Mouse (Mus musculus) cortical plate, adult 2 months (tissue): Measurements from ENCODE around the gene Ddx31. TPM values are rescaled to one million over a fixed set of nuclear protein-coding genes. Genes with fewer than 3 reads are reported as not detected.

Experiments used
- H3K27ac ChIP-seq: fragments of 200-500 bp; 2 replicates; pipeline ENCODE4 v1.5.1; 2012; ENCODE audit warnings: low read length, control low read depth, inconsistent platforms; ENCODE audit not compliant: insufficient read depth
- H3K4me1 ChIP-seq: fragments of 200-500 bp; 2 replicates; pipeline ENCODE4 v1.6.1; 2011; ENCODE audit warnings: low read length; ENCODE audit not compliant: control insufficient read depth, insufficient read depth
- H3K4me3 ChIP-seq: fragments of 200-500 bp; 2 replicates; pipeline ENCODE4 v1.5.1; 2011; ENCODE audit warnings: mild to moderate bottlenecking, low read length, control low read depth; ENCODE audit not compliant: insufficient read depth
- CTCF ChIP-seq: fragments of 200-500 bp; IDR thresholded peaks from 2 replicates; pipeline ENCODE4 v1.5.1; 2011; ENCODE audit warnings: mild to moderate bottlenecking, control low read depth, low read length; ENCODE audit not compliant: insufficient read depth; ENCODE audit errors: extremely low read depth
- POLR2A ChIP-seq: fragments of 200-500 bp; IDR thresholded peaks from 2 replicates; pipeline ENCODE4 v1.6.1; 2011; ENCODE audit warnings: mild to moderate bottlenecking, low read length, control low read depth; ENCODE audit not compliant: insufficient read depth; ENCODE audit errors: extremely low read depth
- polyA plus RNA-seq: library from polyadenylated mRNA; depleted of rRNA; stranded (reverse); fragments of >200 nt; gene quantifications from 2 replicates; pipeline ENCODE4 v1.2.3, GENCODE M21; 2012

The Ddx31 gene
- polyA plus RNA-seq, 1 experiment: 4.9 TPM

DNA sequence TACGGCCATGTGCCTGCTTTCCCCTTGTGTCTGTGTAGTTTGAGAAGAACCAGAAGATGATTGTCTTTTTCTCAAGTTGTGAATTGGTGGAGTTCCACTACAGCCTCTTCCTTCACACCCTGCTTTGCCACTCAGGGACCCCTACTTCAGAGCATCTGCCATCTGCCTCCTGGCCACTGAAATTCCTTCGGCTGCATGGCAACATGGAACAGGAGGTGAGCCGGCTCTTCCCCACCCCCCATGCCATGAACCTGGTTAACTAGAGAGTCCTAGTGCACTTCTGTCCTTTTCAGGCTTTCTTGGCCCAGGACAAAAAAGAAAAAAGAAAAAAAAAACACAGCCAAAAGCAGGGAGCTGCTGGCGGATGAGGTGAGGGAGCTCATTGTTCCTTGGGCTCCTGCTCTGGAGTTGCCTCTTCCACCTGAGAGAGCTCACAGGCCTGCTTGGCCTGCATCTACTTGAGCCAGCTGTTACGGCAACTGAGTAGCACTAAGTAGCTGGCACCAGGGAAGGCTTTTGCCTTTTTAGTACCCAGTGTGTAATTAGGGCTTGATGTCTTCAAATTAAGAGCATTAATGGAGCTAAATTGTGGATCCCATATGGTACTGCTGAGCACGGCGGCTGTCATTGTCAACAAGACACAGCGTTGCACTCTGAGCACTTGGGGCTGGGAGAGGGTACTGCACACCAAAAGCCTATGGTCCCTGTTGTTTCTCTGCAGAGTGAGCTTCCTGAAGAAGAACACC, 20.6 kb downstream of the Ddx31 start:
- H3K4me3 ChIP-seq: no peak overlapping the region
- no peaks in the 10 kb centered on the region for H3K4me1 ChIP-seq
- H3K27ac ChIP-seq: no peak overlapping the region
- no peak for TF ChIP-seq CTCF
- no peak for TF ChIP-seq POLR2A

DNA sequence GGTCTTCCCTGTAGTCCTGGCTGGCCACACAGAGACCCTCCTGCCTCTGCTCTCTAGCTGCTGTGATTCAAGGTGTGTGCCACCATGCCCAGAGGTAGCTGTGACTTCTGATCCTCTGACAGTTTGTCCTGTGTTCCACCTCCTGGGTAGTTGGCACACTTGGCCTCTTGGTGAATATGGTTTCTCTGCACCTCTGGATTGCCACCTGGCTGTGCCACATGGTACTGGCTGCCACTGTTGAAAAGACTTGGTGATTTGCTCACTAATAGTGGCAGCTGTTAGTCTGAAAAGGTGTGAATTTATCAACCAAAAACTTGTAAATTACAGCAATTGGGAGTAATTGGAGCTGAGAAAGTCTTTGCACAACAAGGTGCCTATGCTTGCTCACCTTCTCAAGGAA, 23.7 kb downstream of the Ddx31 start:
- Histone ChIP-seq H3K27ac (no peak overlapping the region), H3K4me1 (no peaks in the 10 kb centered on the region), H3K4me3 (no peak overlapping the region)
- no peak for TF ChIP-seq POLR2A
- 0 out of 2 replicates have a peak, but pooled peaks have one; percentile 6 for TF ChIP-seq CTCF

DNA sequence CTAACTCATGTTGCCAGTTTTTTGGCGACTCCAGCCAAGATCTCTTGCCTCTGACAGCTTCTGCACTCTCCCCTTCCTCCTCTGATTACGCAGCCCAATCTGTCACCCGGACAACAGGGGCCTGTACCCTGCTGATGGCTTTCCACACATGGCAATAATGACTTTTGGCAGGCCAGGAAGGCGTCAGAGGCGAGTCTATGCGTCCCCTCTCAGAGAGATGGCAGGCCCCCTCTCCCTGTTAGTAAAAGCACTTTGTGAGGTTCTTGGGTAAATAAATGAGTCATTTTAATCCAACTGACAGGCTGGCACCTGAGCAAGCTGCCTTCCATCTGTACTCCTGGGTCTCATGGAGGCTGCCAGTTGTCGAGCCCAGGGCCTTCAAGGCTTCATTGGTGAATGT, 27.3 kb downstream of the Ddx31 start:
- Histone ChIP-seq H3K4me3 (no peak overlapping the region), H3K27ac (no peak overlapping the region), H3K4me1 (no peaks in the 10 kb centered on the region)
- TF ChIP-seq POLR2A: no peak
- no peak for TF ChIP-seq CTCF

DNA sequence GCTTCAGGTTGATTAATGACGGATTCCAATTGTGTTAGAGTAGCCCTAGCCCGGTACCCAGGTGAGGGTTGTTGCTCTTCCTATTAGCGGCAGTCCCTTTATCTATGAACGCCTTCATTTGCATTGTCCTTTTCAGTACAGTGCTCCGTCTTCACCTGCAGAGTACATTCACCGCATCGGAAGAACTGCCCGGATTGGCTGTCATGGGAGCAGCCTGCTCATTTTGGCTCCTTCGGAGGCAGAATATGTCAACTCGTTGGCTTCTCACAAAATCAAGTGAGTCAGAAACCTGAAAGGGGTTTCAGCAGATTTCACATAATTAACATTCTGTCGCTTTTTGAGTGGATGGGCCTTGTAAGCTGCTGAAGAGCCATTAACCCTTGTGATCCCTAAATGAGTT, 35.3 kb downstream of the Ddx31 start:
- H3K4me3 ChIP-seq: no peak overlapping the region
- no peak overlapping the region for H3K27ac ChIP-seq
- TF ChIP-seq POLR2A (no peak), CTCF (no peak)
- H3K4me1 ChIP-seq: no peaks in the 10 kb centered on the region

DNA sequence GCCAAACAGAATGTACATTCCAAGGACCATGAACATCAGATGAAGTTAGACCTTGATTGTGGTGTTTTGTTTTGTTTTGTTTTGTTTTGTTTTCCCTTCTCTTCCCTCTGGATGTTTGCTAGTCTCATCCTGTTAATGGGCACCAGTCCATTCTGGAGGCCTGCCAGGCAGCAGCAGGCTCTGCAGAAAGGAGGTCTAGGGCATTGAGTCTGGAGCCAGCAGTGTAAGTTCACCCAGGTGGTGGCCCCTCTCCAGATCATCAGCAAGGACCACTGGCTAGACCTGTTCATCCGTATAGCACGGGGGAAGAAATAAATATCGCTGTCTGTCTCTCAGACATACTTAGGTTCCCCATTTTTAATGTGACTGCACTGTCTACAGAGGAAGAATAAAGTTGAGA, 41.1 kb downstream of the Ddx31 start:
- Histone ChIP-seq H3K27ac (no peak overlapping the region), H3K4me3 (no peak overlapping the region), H3K4me1 (no peaks in the 10 kb centered on the region)
- no peak for TF ChIP-seq POLR2A
- TF ChIP-seq CTCF: no peak

DNA sequence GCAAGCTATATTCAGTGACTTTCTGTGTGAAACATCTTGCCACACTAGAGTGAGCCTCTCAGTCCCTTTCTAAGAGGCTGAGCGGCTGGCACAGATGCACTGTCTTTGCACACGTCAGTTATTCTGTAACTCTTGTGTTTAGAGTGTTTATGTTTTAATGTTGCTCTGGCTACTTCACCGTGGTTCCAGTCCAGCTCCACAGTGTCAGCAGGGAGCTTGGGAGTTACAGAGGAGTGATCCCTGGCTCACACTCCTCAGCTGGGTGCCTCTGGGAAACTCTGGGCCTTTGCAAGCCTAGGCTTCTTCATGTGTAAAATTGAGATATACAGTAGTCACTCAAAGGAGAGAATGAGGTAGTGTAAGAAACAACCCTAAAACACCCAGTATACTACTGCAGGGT, 41.8 kb downstream of the Ddx31 start:
- TF ChIP-seq POLR2A: no peak
- TF ChIP-seq CTCF: no peak
- H3K27ac ChIP-seq: no peak overlapping the region
- H3K4me3 ChIP-seq: no peak overlapping the region
- no peaks in the 10 kb centered on the region for H3K4me1 ChIP-seq

DNA sequence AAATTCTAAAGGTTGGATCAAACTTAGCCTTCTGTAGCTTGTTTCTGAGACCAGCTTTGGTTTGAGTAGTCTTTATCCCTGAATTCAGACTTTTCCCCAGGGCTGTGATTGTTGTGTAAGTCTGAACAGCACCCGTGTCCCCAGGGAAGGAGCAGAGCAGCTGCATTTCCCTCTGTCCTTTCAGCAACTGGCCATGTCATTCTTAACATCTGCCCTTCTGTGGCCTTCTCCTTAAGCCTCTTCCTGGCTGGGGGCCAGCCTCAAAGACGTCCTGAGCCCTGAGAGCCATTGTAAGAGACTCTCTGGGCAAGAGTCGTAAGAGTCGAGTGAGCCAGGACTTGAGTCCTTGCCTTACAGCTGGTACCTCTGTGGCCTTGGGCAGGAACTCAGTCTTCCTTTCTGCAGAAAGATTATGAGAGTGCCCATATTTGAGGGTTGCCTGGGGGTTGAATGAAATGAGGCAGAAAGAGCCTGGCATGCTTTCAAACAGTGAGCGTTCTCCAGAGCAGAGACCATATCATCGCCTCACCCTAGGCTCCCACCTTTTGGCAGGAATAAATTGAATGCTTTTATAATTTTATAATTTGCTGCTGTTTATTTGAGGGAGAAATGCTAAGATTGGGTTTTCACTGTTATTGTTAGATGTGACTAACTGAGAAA, 42.8 kb downstream of the Ddx31 start:
- Histone ChIP-seq H3K4me3 (no peak overlapping the region), H3K27ac (no peak overlapping the region), H3K4me1 (no peaks in the 10 kb centered on the region)
- TF ChIP-seq POLR2A (no peak), CTCF (no peak)

DNA sequence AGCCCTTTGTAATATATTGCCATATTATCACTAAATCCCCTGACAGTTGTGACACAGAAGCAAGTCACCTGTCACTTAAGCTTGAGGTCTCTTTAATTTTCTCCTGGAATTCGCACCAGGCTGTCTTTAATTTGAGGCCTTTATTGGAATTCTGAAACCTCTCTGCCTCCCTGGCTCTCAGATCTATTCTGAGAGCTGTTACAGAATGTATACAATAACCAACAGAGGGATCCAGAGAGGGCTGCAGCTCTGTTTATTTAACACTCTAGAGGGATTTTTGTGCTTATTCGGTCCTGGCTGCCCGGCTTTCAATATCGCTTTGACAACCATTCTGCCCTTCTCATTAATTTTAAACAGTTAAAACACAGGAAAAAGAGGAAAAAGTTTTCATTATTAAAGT, 44.7 kb downstream of the Ddx31 start:
- no peak overlapping the region for H3K27ac ChIP-seq
- H3K4me1 ChIP-seq: no peaks in the 10 kb centered on the region
- TF ChIP-seq POLR2A (no peak), CTCF (no peak)
- no peak overlapping the region for H3K4me3 ChIP-seq

DNA sequence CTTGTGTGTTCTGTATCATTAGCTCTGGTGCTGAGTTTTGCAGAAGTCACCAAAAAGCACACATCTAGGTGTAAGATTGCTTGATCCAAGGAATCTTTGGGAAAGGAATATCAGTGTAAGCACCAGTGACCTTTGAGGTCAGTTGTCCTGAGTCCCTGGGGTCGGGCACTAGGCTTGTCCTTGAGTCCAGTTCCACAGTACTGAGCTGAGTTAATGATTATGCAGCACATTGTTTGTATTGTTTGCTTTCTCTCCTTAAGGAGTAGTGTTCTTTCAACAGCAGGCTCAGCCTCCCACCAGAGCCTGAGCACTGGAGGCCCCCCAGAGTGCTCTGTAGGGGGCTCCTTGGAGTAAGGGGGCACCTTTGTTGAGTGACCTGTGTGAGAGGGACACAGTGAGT, 52.6 kb downstream of the Ddx31 start:
- no peak overlapping the region for H3K27ac ChIP-seq
- TF ChIP-seq CTCF: no peak
- no peak for TF ChIP-seq POLR2A
- H3K4me3 ChIP-seq: no peak overlapping the region
- H3K4me1 ChIP-seq: no peaks in the 10 kb centered on the region

DNA sequence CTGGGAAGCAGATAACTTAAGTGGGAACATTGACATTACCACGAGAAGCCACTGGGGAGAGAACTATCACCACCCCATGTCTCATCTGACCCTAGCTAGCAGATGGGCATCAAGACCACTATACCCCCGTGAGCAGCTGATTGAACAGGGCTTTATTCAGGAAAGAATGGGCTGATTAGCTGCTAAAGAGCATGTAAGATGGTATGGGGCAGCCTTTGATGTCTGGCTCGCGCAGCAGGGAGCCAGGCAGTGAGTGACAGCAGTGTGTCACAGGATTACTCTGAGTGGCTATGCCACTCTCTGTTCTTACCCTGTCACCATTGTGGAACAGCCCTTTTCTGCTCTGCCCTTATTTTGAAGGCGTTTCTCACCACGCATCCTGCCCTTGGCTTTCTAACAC, 53.3 kb downstream of the Ddx31 start:
- H3K4me1 ChIP-seq: no peaks in the 10 kb centered on the region
- TF ChIP-seq CTCF: no peak
- TF ChIP-seq POLR2A: no peak
- H3K27ac ChIP-seq: no peak overlapping the region
- H3K4me3 ChIP-seq: no peak overlapping the region

DNA sequence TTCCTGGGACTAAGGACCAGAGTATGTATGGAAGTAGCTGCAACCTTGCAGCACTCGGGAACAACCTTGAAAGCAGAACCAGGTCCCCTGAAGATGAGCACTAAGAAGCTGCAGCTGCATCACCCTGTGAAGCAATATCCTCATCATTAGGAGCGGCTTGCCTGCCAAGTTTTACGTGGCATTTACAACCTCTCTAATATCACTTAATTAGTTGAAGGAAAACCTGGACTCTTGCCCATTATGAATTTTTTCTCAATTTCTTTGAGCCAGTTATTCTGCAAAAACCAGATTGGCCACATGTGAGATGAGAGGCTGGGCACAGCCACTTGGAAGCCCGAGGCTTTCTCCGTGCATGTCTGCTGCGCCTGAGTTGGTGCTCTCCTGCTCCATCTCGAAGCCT, 55.7 kb downstream of the Ddx31 start:
- H3K4me1 ChIP-seq: no peaks in the 10 kb centered on the region
- no peak overlapping the region for H3K27ac ChIP-seq
- no peak overlapping the region for H3K4me3 ChIP-seq
- TF ChIP-seq CTCF (no peak), POLR2A (no peak)
